In genomic region chr7:28790066-28790806, GRCm38 (mm10) we compare ENCODE assay signal across 10 mouse cellular contexts. TPM values are rescaled to one million over a fixed set of nuclear protein-coding genes. Genes with fewer than 3 reads are reported as not detected.
DNase-seq lines count a peak whose midpoint lies in the region; ATAC-seq and TF ChIP-seq lines count a peak whose summit lies in the region.
"Had no signal": no experiment of that assay in that cellular context is flagged by ENCODE, and none has a peak within 500 bp of the region (broad histone marks: within the 10 kb centered on the region; RNA-seq: fewer than 3 reads in every experiment).

No protein-coding gene starts in this region.

- intact Hi-C loops in gastrocnemius, postnatal 36 days (cut with DNase I), result no loop called here

- H3K9ac ChIP-seq in limb, embryonic 12.5 days (replicated peaks), result no peak overlapping the region
- H3K9ac ChIP-seq: lung, embryonic 15.5 days had no signal

- TF ChIP-seq CTCF in thymus, adult 2 months (IDR thresholded peaks at IDR 0.05; ENCODE audit: borderline replicate concordance, control insufficient read depth, extremely low read depth, insufficient read depth, low read length, poor library complexity), result peak; percentile 52; the same call in 1 of the 2 replicates

- H3K4me2 ChIP-seq in limb, embryonic 12.5 days, result no peak overlapping the region
- H3K4me2 ChIP-seq: lung, embryonic 15.5 days had no signal

- no peak for ATAC-seq in CD4-positive, CD25-positive, alpha-beta regulatory T cell, adult 4 months
- 0 out of 2 replicates have a peak, but pooled peaks have one; percentile 12 for ATAC-seq in limb, embryonic 12.5 days (ENCODE audit: insufficient number of reproducible peaks, insufficient read depth, low FRiP score, low TSS enrichment, low read depth)

- no peak for TF ChIP-seq POLR2A in thymus, adult 2 months (IDR thresholded peaks at IDR 0.05; ENCODE audit: control insufficient read depth, extremely low read depth, insufficient read depth, low read length, poor library complexity)

- H3K9me3 ChIP-seq in limb, embryonic 12.5 days, result no peaks in the 10 kb centered on the region
- H3K9me3 ChIP-seq: lung, embryonic 15.5 days had no signal

- peak overlapping the region; percentile 57; the same call in 1 of the 2 replicates for H3K27ac ChIP-seq in thymus, adult 2 months (ENCODE audit: control insufficient read depth, insufficient read depth, low read length)
- peak overlapping the region; percentile 47 for H3K27ac ChIP-seq in limb, embryonic 12.5 days
- H3K27ac ChIP-seq: lung, embryonic 15.5 days had no signal

- H3K4me1 ChIP-seq in thymus, adult 2 months (replicated peaks; ENCODE audit: control insufficient read depth, insufficient read depth, low read length), result peaks cover 47% of the 10 kb centered on the region
- H3K4me1 ChIP-seq in limb, embryonic 12.5 days (replicated peaks), result peaks cover 30% of the 10 kb centered on the region

- 84% methylated on average over 8 of the region's 8 CpGs for WGBS in thymus, adult 2 months
- 57% methylated on average over 8 of the region's 8 CpGs for WGBS in limb, embryonic 12.5 days

- H3K4me3 ChIP-seq in thymus, adult 2 months (ENCODE audit: control insufficient read depth, insufficient read depth, low read length), result no peak overlapping the region
- no peak overlapping the region for H3K4me3 ChIP-seq in limb, embryonic 12.5 days (replicated peaks)
- H3K4me3 ChIP-seq: lung, embryonic 15.5 days had no signal

- no peaks in the 10 kb centered on the region for H3K27me3 ChIP-seq in thymus, adult 2 months (ENCODE audit: control insufficient read depth, insufficient read depth, low read length)
- H3K27me3 ChIP-seq in limb, embryonic 12.5 days, result no peaks in the 10 kb centered on the region
- H3K27me3 ChIP-seq: lung, embryonic 15.5 days had no signal

- H3K36me3 ChIP-seq in thymus, adult 2 months (ENCODE audit: control insufficient read depth, insufficient read depth, low read length), result no peaks in the 10 kb centered on the region
- peaks cover 31% of the 10 kb centered on the region for H3K36me3 ChIP-seq in limb, embryonic 12.5 days
- H3K36me3 ChIP-seq: lung, embryonic 15.5 days had no signal

- peak; percentile 45 for DNase-seq in CD4-positive, CD25-positive, alpha-beta regulatory T cell, adult 2 months (ENCODE audit: low read depth, low spot score)
- no peak for DNase-seq in thymus, adult 2 months
- no peak for DNase-seq in thymus, postnatal 4 days
- DNase-seq in yolk sac, embryonic 10.5 days (ENCODE audit: low spot score), result peak; percentile 90
- DNase-seq in cerebellum, adult 11-12 months, result no peak
- no peak for DNase-seq in gastrocnemius, postnatal 36 days

RNA-seq across cellular contexts. Expression of gene Rinl, which starts 1.5 kb away (rescaled TPM):
- polyA plus RNA-seq in CD4-positive, CD25-positive, alpha-beta regulatory T cell, adult 4 months (2017; shearing (Covaris generic)), result 100 to 1,000 TPM; 197 to 273 TPM
- polyA plus RNA-seq in thymus, adult 2 months (2012; rRNA removed), result 91.9 and 93.7 TPM in 2 replicates
- polyA plus RNA-seq in limb, embryonic 12.5 days (2016; fragmentation: Nextera tagmentation; extraction: Ambion mirVana), result 2.3 and 3.1 TPM in 2 replicates
- 1 to 10 TPM; 1.1 TPM for total RNA-seq in gastrocnemius, postnatal 36 days (2021)

RNA-seq across cellular contexts. Expression of gene Hnrnpl, which starts 18.1 kb away (rescaled TPM):
- 100 to 1,000 TPM; 181 to 326 TPM for polyA plus RNA-seq in CD4-positive, CD25-positive, alpha-beta regulatory T cell, adult 4 months (2017; shearing (Covaris generic))
- polyA plus RNA-seq in thymus, adult 2 months (2012; rRNA removed), result 562 and 568 TPM in 2 replicates
- polyA plus RNA-seq in limb, embryonic 12.5 days (2016; fragmentation: Nextera tagmentation; extraction: Ambion mirVana), result 347 and 425 TPM in 2 replicates
- 100 to 1,000 TPM; 111 to 131 TPM for total RNA-seq in gastrocnemius, postnatal 36 days (2021)

RNA-seq across cellular contexts. Expression of gene Nfkbib, which starts 22.9 kb away (rescaled TPM):
- 10 to 100 TPM; 54.3 to 56.8 TPM for polyA plus RNA-seq in CD4-positive, CD25-positive, alpha-beta regulatory T cell, adult 4 months (2017; shearing (Covaris generic))
- 75.5 and 78.8 TPM in 2 replicates for polyA plus RNA-seq in thymus, adult 2 months (2012; rRNA removed)
- polyA plus RNA-seq in limb, embryonic 12.5 days (2016; fragmentation: Nextera tagmentation; extraction: Ambion mirVana), result 37.4 and 40.8 TPM in 2 replicates
- total RNA-seq in gastrocnemius, postnatal 36 days (2021), result 10 to 100 TPM; 20.5 to 30.2 TPM

RNA-seq across cellular contexts. Expression of gene Sirt2, which starts 23.7 kb away (rescaled TPM):
- 100 to 1,000 TPM in 1 of 2 experiments, 10 to 100 TPM in 1; 96.8 to 128 TPM for polyA plus RNA-seq in CD4-positive, CD25-positive, alpha-beta regulatory T cell, adult 4 months (2017; shearing (Covaris generic))
- polyA plus RNA-seq in thymus, adult 2 months (2012; rRNA removed), result 101 and 104 TPM in 2 replicates
- polyA plus RNA-seq in limb, embryonic 12.5 days (2016; fragmentation: Nextera tagmentation; extraction: Ambion mirVana), result 70.8 and 76.9 TPM in 2 replicates
- 10 to 100 TPM; 85.5 to 86.4 TPM for total RNA-seq in gastrocnemius, postnatal 36 days (2021)

RNA-seq across cellular contexts. Expression of gene Ccer2, which starts 34.3 kb away (rescaled TPM):
- not detected for polyA plus RNA-seq in CD4-positive, CD25-positive, alpha-beta regulatory T cell, adult 4 months (2017; shearing (Covaris generic))
- polyA plus RNA-seq in thymus, adult 2 months (2012; rRNA removed), result 0.16 and 0.24 TPM in 2 replicates
- 0.24 TPM in 1 of 2 replicates, not detected in the other for polyA plus RNA-seq in limb, embryonic 12.5 days (2016; fragmentation: Nextera tagmentation; extraction: Ambion mirVana)
- total RNA-seq in gastrocnemius, postnatal 36 days (2021), result not detected
- polyA plus RNA-seq: gonadal fat pad, adult 2 months; lung, embryonic 15.5 days had no signal

Comparison
In these comparisons a context has a peak if more than half of its experiments do, and no peak if none do; other contexts are left out.
1. DNase-seq: peak in CD4-positive, CD25-positive, alpha-beta regulatory T cell, adult 2 months (single experiment) and yolk sac, embryonic 10.5 days (single experiment); none in thymus, adult 2 months (single experiment), thymus, postnatal 4 days (single experiment), cerebellum, adult 11-12 months (single experiment) and gastrocnemius, postnatal 36 days (0 of 2).
2. RNA of gene Rinl, which starts 1.5 kb away (polyA plus RNA-seq): 197 to 273 TPM in CD4-positive, CD25-positive, alpha-beta regulatory T cell, adult 4 months and 91.9 to 93.7 TPM in thymus, adult 2 months; 2.3 to 3.1 TPM in limb, embryonic 12.5 days; every median in the first group is over 10 times any median in the second.